Mouse (Mus musculus) common myeloid progenitor, adult 5-6 weeks (primary cell): ENCODE results near the gene Pzp. TPM values are rescaled to one million over a fixed set of nuclear protein-coding genes. Genes with fewer than 3 reads are reported as not detected.
A peak's percentile ranks its signal among the peaks of the same experiment; 100 is the strongest.

Source experiments
- ATAC-seq: replicated peaks from 2 replicates; pipeline ENCODE4 v1.8.0; 2016; ENCODE audit warnings: low read depth, mild to moderate bottlenecking, moderate TSS enrichment, inconsistent platforms; ENCODE audit not compliant: poor library complexity, severe bottlenecking
- total RNA-seq: library from RNA; stranded (forward); fragments of 200-1000, 187-1606 nt; gene quantifications from 2 replicates; pipeline ENCODE4 v1.2.3, GENCODE M21; 2017

Pzp gene
- not detected in 2 replicates for total RNA-seq

DNA sequence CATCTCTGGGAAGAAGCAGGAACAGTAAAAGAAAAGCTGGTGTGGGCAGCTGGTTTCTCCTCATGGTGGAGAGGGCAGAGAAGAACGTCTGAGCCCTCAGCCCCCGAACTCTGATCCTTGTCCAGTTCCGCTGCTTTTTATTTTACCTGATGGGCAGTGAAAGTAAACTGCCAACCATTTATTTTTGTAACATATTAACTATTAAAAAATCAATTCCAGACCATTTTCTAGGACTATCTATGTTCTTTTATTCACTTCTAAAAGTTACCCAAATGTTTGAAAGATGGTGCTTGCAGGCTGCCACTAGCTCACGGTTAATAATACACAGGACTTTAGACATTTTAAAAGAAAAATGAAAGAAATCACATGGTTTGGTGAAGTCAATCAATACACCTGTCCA, at the start of gene Pzp:
Gene Pzp (minus strand): TSS at position 120 of the 400 bp plus-strand sequence.
- no peak for ATAC-seq

DNA sequence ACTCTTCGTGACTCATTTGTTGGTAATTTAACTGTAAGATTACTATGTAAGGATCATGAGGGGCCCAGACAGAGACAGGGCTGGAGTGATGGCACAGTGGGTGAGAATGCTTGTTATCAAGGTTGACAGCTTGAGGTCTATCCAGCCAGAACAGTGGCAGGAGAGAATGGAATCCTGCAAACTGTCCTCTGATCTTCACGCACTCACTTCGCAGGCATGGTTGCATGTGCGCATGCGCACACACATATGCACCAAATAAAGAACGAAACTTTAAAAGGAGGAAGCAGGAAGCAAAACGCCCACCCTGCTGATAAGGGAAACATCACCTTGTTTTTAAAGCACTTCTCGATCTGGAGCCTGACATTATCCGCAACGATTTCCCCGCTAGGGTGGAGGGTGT, 40.1 kb upstream of the Pzp start:
- no peak for ATAC-seq

DNA sequence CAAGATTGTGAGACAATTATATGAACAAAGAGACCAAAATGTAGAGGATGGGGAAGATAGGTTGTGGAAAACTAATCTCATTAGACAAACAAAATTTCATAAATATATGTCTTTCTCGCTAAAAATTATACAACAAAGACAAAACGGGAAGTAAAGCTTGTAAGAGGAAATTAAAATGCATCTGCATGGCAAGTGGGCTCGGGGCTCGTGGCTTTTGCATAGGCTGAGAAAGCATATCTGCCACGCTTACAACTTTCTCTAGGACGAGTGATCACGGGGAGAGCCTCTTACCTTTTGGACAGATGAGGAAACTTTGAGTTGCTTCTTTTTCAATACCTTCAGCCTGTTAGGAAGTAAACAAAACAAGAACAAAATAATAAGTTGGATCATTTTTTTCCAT, 27.5 kb upstream of the Pzp start:
- peak; percentile 58; the same call in 1 of the 2 replicates for ATAC-seq

GRCm38 (mm10) chr6:128549463-128550452, 23.2 kb upstream of the Pzp start:
- no peak for ATAC-seq

DNA sequence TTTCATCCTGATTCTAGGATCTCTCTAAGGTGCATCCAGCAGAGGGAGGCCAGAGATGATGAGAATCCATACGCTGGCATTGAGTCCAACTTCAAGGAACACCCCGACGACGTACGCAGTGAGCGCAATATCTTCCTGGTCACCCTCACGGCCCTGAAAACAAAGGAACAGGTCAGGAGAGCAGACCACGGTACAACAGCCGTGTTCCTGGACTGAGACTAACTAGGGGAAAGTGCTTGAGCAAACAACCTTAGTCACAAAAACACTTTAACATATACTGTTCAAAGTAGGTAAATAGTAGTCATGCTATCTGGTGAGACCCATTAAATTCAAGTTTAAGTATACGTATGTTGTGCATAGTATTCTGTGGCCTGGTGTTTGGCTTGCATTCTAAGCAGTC, 22.0 kb upstream of the Pzp start:
- no peak for ATAC-seq

GRCm38 (mm10) chr6:128545402-128545801, 18.9 kb upstream of the Pzp start:
- 0 out of 2 replicates have a peak, but pooled peaks have one; percentile 39 for ATAC-seq

- no peak for ATAC-seq
Measured at GRCm38 (mm10) chr6:128543226-128543625, 16.7 kb upstream of the Pzp start.

DNA sequence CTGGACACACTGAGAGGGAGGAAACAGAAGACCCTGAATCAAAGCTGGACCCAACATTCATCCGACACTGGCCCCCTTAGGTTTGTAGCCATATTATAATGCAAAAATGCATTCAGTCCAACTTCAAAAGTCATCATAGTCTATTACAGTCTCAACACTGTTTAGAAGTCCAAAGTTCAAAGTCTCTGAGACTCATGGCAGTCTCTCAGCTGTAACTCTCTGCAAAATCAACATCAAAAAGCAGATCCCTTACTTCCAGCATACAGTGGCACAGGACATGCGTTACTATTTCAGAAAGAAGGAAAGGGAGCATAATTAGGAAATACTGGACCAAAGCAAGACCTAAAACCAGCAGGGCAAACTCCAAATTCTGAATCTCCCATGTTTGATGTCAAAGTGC, 8.7 kb upstream of the Pzp start:
- ATAC-seq, result no peak

DNA sequence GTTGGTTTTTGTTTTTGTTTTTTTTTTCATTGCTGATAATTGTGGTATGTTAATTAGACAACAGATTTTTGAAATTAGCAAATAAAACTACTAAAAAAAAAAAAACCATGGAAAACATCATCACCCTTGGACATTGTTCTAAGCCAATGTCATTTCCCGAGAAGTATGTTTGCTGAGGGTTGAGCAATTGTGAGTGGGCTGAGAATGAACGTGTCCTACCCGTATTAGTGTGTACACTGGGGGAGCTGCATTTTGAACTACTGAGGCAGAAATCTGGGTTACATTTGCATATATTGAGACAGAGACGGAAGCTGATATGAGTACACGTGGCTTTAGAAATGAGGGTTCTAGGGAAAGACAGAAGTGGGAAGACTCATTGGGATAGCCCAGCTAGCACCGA, 6.8 kb upstream of the Pzp start:
- no peak for ATAC-seq

DNA sequence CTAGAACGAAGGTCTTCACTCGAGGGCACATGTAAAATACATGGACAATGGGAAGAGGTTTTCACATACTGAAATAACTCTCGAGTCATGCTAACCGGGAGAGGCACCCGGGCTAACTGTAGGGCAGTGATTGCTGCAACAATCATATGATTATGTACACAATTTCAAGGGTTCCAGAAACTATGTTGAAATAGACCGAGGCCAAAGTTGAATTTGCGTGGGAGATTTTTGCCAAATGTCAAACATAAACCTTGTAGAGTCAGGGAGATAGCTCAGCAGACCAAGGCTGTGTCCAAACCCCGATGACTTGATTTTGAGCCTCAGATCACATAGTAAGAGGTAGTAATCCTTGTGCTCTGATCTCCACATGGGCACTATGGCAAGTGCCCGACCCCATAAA, 6.2 kb upstream of the Pzp start:
- ATAC-seq, result no peak

- ATAC-seq, result no peak
Measured at GRCm38 (mm10) chr6:128528491-128528890, 2.0 kb upstream of the Pzp start.

GRCm38 (mm10) chr6:128527110-128527509, 590 bp upstream of the Pzp start:
- 0 out of 2 replicates have a peak, but pooled peaks have one; percentile 50 for ATAC-seq

GRCm38 (mm10) chr6:128525801-128526200, 719 bp downstream of the Pzp start:
- ATAC-seq, result no peak

- no peak for ATAC-seq
Measured at GRCm38 (mm10) chr6:128523360-128523759, 3.2 kb downstream of the Pzp start.

- no peak for ATAC-seq
Measured at GRCm38 (mm10) chr6:128519159-128519558, 7.4 kb downstream of the Pzp start.

DNA sequence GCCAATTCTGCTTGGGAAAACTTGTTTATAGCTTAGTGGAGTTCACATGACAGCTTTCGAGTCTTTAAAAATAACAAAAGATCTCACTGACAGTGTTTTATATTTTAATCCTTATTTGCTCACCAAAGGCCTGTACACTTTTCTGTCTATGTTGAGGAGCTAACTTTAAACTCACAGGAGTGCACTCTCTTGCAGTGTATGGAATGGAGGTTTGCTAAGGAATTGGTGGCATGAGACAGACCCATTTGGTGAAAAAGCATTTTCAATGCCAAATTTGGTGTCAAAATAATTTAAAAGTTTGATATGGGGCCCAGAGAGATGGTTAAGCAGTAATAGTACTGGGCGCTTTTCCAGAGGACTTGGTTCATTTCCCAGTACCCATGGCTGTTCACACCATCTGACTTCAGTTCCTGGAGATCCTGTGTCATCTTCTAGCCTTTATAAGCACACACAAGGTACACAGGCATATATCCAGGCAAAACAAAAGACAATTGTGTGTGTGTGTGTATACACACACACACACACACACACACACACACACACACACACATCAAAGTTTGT, 20.8 kb downstream of the Pzp start:
- ATAC-seq, result no peak

- no peak for ATAC-seq
Measured at GRCm38 (mm10) chr6:128504743-128505142, 21.8 kb downstream of the Pzp start.

GRCm38 (mm10) chr6:128495346-128495745, 31.2 kb downstream of the Pzp start:
- no peak for ATAC-seq

- 0 out of 2 replicates have a peak, but pooled peaks have one; percentile 42 for ATAC-seq
Measured at GRCm38 (mm10) chr6:128494646-128495331, 31.7 kb downstream of the Pzp start.

GRCm38 (mm10) chr6:128491916-128492315, 34.6 kb downstream of the Pzp start:
- ATAC-seq, result no peak

GRCm38 (mm10) chr6:128490141-128490540, 36.4 kb downstream of the Pzp start:
- no peak for ATAC-seq
